Mouse (Mus musculus) myocyte (in vitro differentiated cells): ENCODE data around the gene Rps6ka2. TPM values are rescaled to one million over a fixed set of nuclear protein-coding genes. Genes with fewer than 3 reads are reported as not detected.

Experiments used
- H3K27me3 ChIP-seq: one replicate; pipeline ENCODE4 v1.6.1; 2011; ENCODE audit not compliant: control insufficient read depth, insufficient read depth, insufficient read length
- H3K36me3 ChIP-seq: one replicate; pipeline ENCODE4 v1.6.1; 2011; ENCODE audit not compliant: control insufficient read depth, insufficient read depth
- H3K4me2 ChIP-seq: one replicate; pipeline ENCODE4 v1.6.1; 2011; ENCODE audit warnings: low read depth, control low read depth
- H3K4me3 ChIP-seq: one replicate; pipeline ENCODE4 v1.5.1; 2011; ENCODE audit warnings: mild to moderate bottlenecking, control low read depth, moderate library complexity
- H3K79me2 ChIP-seq: one replicate; pipeline ENCODE4 v1.6.1; 2011; ENCODE audit not compliant: control insufficient read depth, insufficient read depth
- H3ac ChIP-seq: one replicate; pipeline ENCODE4 v1.6.1; 2011; ENCODE audit not compliant: control insufficient read depth, insufficient read length
- CEBPB ChIP-seq: IDR thresholded peaks from 2 replicates; pipeline ENCODE4 v1.6.1; 2011; ENCODE audit warnings: mild to moderate bottlenecking, moderate library complexity; ENCODE audit not compliant: poor library complexity, insufficient read depth, severe bottlenecking
- E2F4 ChIP-seq: IDR thresholded peaks from one replicate; pipeline ENCODE4 v1.6.1; 2011; ENCODE audit warnings: mild to moderate bottlenecking, control low read depth, moderate library complexity; ENCODE audit not compliant: insufficient read depth
- MAX ChIP-seq: IDR thresholded peaks from one replicate; pipeline ENCODE4 v1.6.1; 2011; ENCODE audit warnings: low read depth, mild to moderate bottlenecking, control low read depth
- MYOD1 ChIP-seq, 3 experiments: IDR thresholded peaks; one replicate each; pipeline ENCODE4 v1.6.1; 2011; ENCODE audit warnings: control low read depth in 2 of 3, low read depth in 2 of 3, mild to moderate bottlenecking in 2 of 3, moderate library complexity in 1 of 3; ENCODE audit not compliant: insufficient read length in 2 of 3, control insufficient read depth in 1 of 3
- MYOG ChIP-seq, 3 experiments: IDR thresholded peaks; one replicate each; pipeline ENCODE4 v1.6.1; 2011; ENCODE audit warnings: control low read depth in 2 of 3, low read depth in 2 of 3, mild to moderate bottlenecking in 2 of 3; ENCODE audit not compliant: insufficient read length in 2 of 3, control insufficient read depth in 1 of 3, insufficient read depth in 1 of 3
- POLR2A ChIP-seq: IDR thresholded peaks from one replicate; pipeline ENCODE4 v1.6.1; 2011; ENCODE audit warnings: low read depth, mild to moderate bottlenecking, control low read depth, moderate library complexity; ENCODE audit not compliant: insufficient read length
- POLR2AphosphoS2 ChIP-seq: IDR thresholded peaks from one replicate; pipeline ENCODE4 v1.6.1; 2011; ENCODE audit warnings: low read depth, control low read depth; ENCODE audit not compliant: insufficient read length
- REST ChIP-seq: IDR thresholded peaks from one replicate; pipeline ENCODE4 v1.6.1; 2011; ENCODE audit warnings: mild to moderate bottlenecking, control low read depth, moderate library complexity; ENCODE audit not compliant: insufficient read depth, insufficient read length
- SRF ChIP-seq: IDR thresholded peaks from one replicate; pipeline ENCODE4 v1.6.1; 2011; ENCODE audit warnings: low read depth; ENCODE audit not compliant: control insufficient read depth, insufficient read length
- TCF12 ChIP-seq: IDR thresholded peaks from one replicate; pipeline ENCODE4 v1.6.1; 2011; ENCODE audit warnings: mild to moderate bottlenecking, control low read depth; ENCODE audit not compliant: poor library complexity, insufficient read depth, severe bottlenecking
- TCF3 ChIP-seq: IDR thresholded peaks from one replicate; pipeline ENCODE4 v1.6.1; 2011; ENCODE audit warnings: low read depth, control low read depth; ENCODE audit not compliant: insufficient read length
- USF1 ChIP-seq: IDR thresholded peaks from one replicate; pipeline ENCODE4 v1.6.1; 2011; ENCODE audit warnings: low read depth, mild to moderate bottlenecking, control low read depth, moderate library complexity
- polyA plus RNA-seq: library from polyadenylated mRNA; unstranded; fragments of >200 nt; fragmentation: generic; extraction: Trizol; gene quantifications from one replicate; pipeline ENCODE4 v1.2.1, GENCODE M21; 2012; ENCODE audit warnings: missing spikeins

Gene Rps6ka2
- polyA plus RNA-seq, 1 experiment = 56.9 TPM

GRCm38 (mm10) chr17:7228545-7228944 is 58.6 kb downstream of the Rps6ka2 start:
- no peaks in the 10 kb centered on the region for H3K27me3 ChIP-seq
- no peaks in the 10 kb centered on the region for H3K36me3 ChIP-seq
- H3K4me2 ChIP-seq = no peak overlapping the region
- TF ChIP-seq CEBPB = no peak
- TF ChIP-seq POLR2A = no peak
- TF ChIP-seq SRF = no peak
- TF ChIP-seq MYOG (IDR thresholded peaks at IDR 0.05; ENCODE audit: control insufficient read depth in 1 of 3, insufficient read depth in 1 of 3, insufficient read length in 2 of 3, low read depth in 2 of 3) = no peak
- TF ChIP-seq POLR2AphosphoS2 = no peak
- no peak for TF ChIP-seq TCF12
- no peak for TF ChIP-seq E2F4
- TF ChIP-seq MYOD1 (IDR thresholded peaks at IDR 0.05; ENCODE audit: control insufficient read depth in 1 of 3, insufficient read length in 2 of 3, low read depth in 2 of 3) = no peak
- TF ChIP-seq TCF3 = no peak
- no peak for TF ChIP-seq MAX
- TF ChIP-seq REST = no peak
- TF ChIP-seq USF1 = no peak
- no peak overlapping the region for H3K4me3 ChIP-seq
- no peak overlapping the region for H3ac ChIP-seq
- H3K79me2 ChIP-seq = peaks cover 32% of the 10 kb centered on the region

- TF ChIP-seq MYOD1 (IDR thresholded peaks at IDR 0.05; ENCODE audit: control insufficient read depth in 1 of 3, insufficient read length in 2 of 3, low read depth in 2 of 3) = no peak
- no peak for TF ChIP-seq TCF3
- TF ChIP-seq MYOG (IDR thresholded peaks at IDR 0.05; ENCODE audit: control insufficient read depth in 1 of 3, insufficient read depth in 1 of 3, insufficient read length in 2 of 3, low read depth in 2 of 3) = no peak
- TF ChIP-seq SRF = no peak
- no peak for TF ChIP-seq CEBPB
- TF ChIP-seq MAX = no peak
- no peak for TF ChIP-seq REST
- TF ChIP-seq E2F4 = no peak
- no peak for TF ChIP-seq POLR2AphosphoS2
- TF ChIP-seq USF1 = no peak
- TF ChIP-seq TCF12 = no peak
- no peak for TF ChIP-seq POLR2A
- Histone ChIP-seq H3K4me3 (no peak overlapping the region), H3ac (no peak overlapping the region), H3K27me3 (no peaks in the 10 kb centered on the region), H3K4me2 (no peak overlapping the region), H3K79me2 (peaks cover 13% of the 10 kb centered on the region), H3K36me3 (peaks cover 6% of the 10 kb centered on the region)
Observed at GRCm38 (mm10) chr17:7231312-7231711, 61.4 kb downstream of the Rps6ka2 start.

DNA sequence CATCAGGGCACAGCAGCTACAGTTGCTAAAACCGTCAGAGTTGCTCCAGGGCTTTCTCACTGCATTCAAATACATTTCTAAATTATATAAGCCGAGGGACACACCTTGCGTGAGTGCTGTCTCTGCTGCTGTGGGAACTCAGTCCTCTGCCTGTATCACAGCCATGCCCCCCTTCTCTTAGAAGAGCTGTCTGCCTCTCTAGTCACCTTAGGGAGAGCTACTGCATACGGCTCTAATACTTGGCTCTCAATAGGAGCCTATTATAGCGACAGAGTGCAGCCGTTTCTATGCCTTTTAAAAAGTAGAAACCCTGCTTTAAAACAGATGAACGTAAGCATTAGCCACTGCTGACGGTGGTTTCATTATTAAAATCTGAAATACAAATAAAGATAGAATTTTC is 61.9 kb downstream of the Rps6ka2 start:
- Histone ChIP-seq H3K4me2 (no peak overlapping the region), H3K79me2 (peaks cover 8% of the 10 kb centered on the region), H3K36me3 (peaks cover 8% of the 10 kb centered on the region), H3K4me3 (no peak overlapping the region), H3ac (no peak overlapping the region), H3K27me3 (no peaks in the 10 kb centered on the region)
- TF ChIP-seq E2F4 = no peak
- no peak for TF ChIP-seq POLR2A
- no peak for TF ChIP-seq REST
- TF ChIP-seq USF1 = no peak
- TF ChIP-seq MAX = no peak
- no peak for TF ChIP-seq SRF
- no peak for TF ChIP-seq TCF12
- no peak for TF ChIP-seq TCF3
- TF ChIP-seq CEBPB = no peak
- no peak for TF ChIP-seq MYOD1 (IDR thresholded peaks at IDR 0.05; ENCODE audit: control insufficient read depth in 1 of 3, insufficient read length in 2 of 3, low read depth in 2 of 3)
- no peak for TF ChIP-seq POLR2AphosphoS2

- no peak overlapping the region for H3ac ChIP-seq
- peaks cover 8% of the 10 kb centered on the region for H3K36me3 ChIP-seq
- TF ChIP-seq CEBPB = no peak
- TF ChIP-seq E2F4 = no peak
- no peak for TF ChIP-seq POLR2AphosphoS2
- TF ChIP-seq MYOD1 (IDR thresholded peaks at IDR 0.05; ENCODE audit: control insufficient read depth in 1 of 3, insufficient read length in 2 of 3, low read depth in 2 of 3) = no peak
- no peak for TF ChIP-seq REST
- TF ChIP-seq POLR2A = no peak
- no peak for TF ChIP-seq USF1
- TF ChIP-seq TCF12 = no peak
- TF ChIP-seq TCF3 = no peak
- no peak for TF ChIP-seq MAX
- no peak for TF ChIP-seq MYOG (IDR thresholded peaks at IDR 0.05; ENCODE audit: control insufficient read depth in 1 of 3, insufficient read depth in 1 of 3, insufficient read length in 2 of 3, low read depth in 2 of 3)
- no peak for TF ChIP-seq SRF
Observed at GRCm38 (mm10) chr17:7232400-7232799, 62.5 kb downstream of the Rps6ka2 start.

GRCm38 (mm10) chr17:7233197-7233596 is 63.3 kb downstream of the Rps6ka2 start:
- H3K79me2 ChIP-seq = no peaks in the 10 kb centered on the region
- H3K36me3 ChIP-seq = peaks cover 8% of the 10 kb centered on the region
- TF ChIP-seq USF1 = no peak
- TF ChIP-seq MYOG (IDR thresholded peaks at IDR 0.05; ENCODE audit: control insufficient read depth in 1 of 3, insufficient read depth in 1 of 3, insufficient read length in 2 of 3, low read depth in 2 of 3) = no peak
- TF ChIP-seq TCF3 = no peak
- TF ChIP-seq TCF12 = no peak
- H3ac ChIP-seq = no peak overlapping the region
- H3K27me3 ChIP-seq = no peaks in the 10 kb centered on the region
- no peak overlapping the region for H3K4me3 ChIP-seq
- H3K4me2 ChIP-seq = no peak overlapping the region

More at GRCm38 (mm10) chr17:7232400-7232799, 62.5 kb downstream of the Rps6ka2 start:
- H3K27me3 ChIP-seq = no peaks in the 10 kb centered on the region
- H3K4me2 ChIP-seq = no peak overlapping the region
- no peak overlapping the region for H3K4me3 ChIP-seq
- peaks cover 2% of the 10 kb centered on the region for H3K79me2 ChIP-seq
